Mouse (Mus musculus) kidney, embryonic 16.5 days (tissue): ENCODE results near the gene Ezr. TPM values are rescaled to one million over a fixed set of nuclear protein-coding genes. Genes with fewer than 3 reads are reported as not detected.

ENCODE experiments used
- ATAC-seq: fragments of 200-750 bp; cut with Nextera tagmentation; 2 replicates; pipeline ENCODE4 v1.8.0; 2017; ENCODE audit warnings: moderate TSS enrichment; ENCODE audit not compliant: low FRiP score, low TSS enrichment
- H3K27ac ChIP-seq: fragments of 300-500 bp; sonication (generic); 2 replicates; pipeline ENCODE4 v1.5.1; 2014; ENCODE audit warnings: low read length
- H3K27me3 ChIP-seq: fragments of 300-500 bp; sonication (generic); 2 replicates; pipeline ENCODE4 v1.6.1; 2014; ENCODE audit warnings: low read length, control low read depth, mixed read lengths; ENCODE audit not compliant: insufficient read depth
- H3K36me3 ChIP-seq: fragments of 300-500 bp; sonication (generic); 2 replicates; pipeline ENCODE4 v1.6.1; 2014; ENCODE audit warnings: low read length, control low read depth, mixed read lengths; ENCODE audit not compliant: insufficient read depth
- H3K4me1 ChIP-seq: fragments of 300-500 bp; sonication (generic); 2 replicates; pipeline ENCODE4 v1.6.1; 2014; ENCODE audit warnings: low read length, control low read depth, mixed read lengths; ENCODE audit not compliant: insufficient read depth
- H3K4me2 ChIP-seq: fragments of 300-500 bp; sonication (generic); replicated peaks from 2 replicates; pipeline ENCODE4 v1.6.1; 2014; ENCODE audit warnings: low read depth, low read length
- H3K4me3 ChIP-seq: fragments of 300-500 bp; sonication (generic); 2 replicates; pipeline ENCODE4 v1.5.1; 2014; ENCODE audit warnings: mild to moderate bottlenecking, low read length
- H3K9ac ChIP-seq: fragments of 300-500 bp; sonication (generic); replicated peaks from 2 replicates; pipeline ENCODE4 v1.6.1; 2014; ENCODE audit warnings: low read length
- H3K9me3 ChIP-seq: fragments of 300-500 bp; sonication (generic); 2 replicates; pipeline ENCODE4 v1.6.1; 2016; ENCODE audit warnings: low read length, control low read depth
- WGBS: fragments of 180-500 bp; shearing (Covaris S2); extraction: QIAGEN DNeasy Blood & Tissue Kit; methylation state at CpG from one replicate; pipeline ENCODE4 v1.1.7; 2014; 5-methylcytosine and 5-hydroxymethylcytosine counted together
- polyA plus RNA-seq: library from polyadenylated mRNA; unstranded; fragments of >200 nt; fragmentation: Nextera tagmentation; extraction: Ambion mirVana; gene quantifications from 2 replicates; pipeline ENCODE4 v1.2.1, GENCODE M21; 2015

The Ezr gene
- polyA plus RNA-seq, 1 experiment from 2014 or later: 248 TPM

DNA sequence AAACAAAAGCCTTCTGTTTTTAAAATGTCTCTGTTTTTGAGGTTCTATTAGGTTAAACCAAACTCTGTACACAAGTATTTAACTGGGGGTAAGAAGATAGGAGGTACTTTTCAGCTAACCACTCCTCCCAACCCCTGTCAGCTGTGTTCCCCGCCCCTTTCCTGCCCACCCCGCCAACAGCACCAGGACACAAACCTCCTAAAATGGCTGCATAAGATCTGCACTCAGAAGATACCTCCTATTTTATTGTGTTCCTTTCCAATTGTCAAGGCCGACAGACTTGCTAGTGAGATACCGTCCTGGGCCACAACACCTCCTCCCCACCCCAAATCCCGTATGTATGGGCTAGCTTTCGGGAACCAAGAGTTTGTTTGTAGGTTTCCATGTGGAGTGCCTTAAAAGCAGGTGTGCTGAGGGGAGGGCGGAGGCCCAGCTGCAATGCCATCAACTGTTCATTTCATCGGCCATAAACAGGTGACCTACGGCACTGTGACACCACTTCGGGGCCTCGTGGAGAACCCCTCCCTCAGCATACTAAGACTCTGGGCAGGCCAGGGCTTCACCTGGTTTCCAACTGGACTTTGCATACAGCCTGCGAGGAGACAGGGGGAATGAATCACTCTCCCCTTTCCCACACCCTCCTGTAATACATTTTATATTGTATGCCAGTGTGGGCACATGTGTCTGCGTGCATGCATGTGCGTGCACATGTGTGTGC lies 9.2 kb downstream of the Ezr start:
- Histone ChIP-seq H3K4me3 (no peak overlapping the region), H3K36me3 (no peaks in the 10 kb centered on the region), H3K27ac (peak overlapping the region; percentile 0; the same call in 1 of the 2 replicates), H3K9me3 (no peaks in the 10 kb centered on the region), H3K4me2 (no peak overlapping the region), H3K9ac (peak overlapping the region; percentile 27; the same call in 1 of the 2 replicates), H3K27me3 (no peaks in the 10 kb centered on the region), H3K4me1 (peaks cover 83% of the 10 kb centered on the region)
- 61% methylated on average over 14 of the region's 14 CpGs for WGBS
- ATAC-seq: no peak

DNA sequence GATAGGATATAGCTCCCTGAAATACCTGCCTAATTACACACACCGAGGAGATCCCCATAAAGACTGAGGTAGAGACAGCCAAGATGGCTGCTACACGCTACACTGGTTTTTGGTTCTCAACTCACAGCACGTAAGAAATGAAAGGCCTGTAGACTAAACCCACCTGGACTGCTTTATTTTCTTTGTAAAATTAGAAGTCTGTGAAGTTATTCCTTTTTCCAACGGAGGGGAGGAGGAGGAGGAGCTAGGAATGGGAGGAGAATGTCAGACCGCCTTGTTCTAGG lies 10.2 kb downstream of the Ezr start:
- whole genome bisulfite sequencing: 31% methylated on average over 5 of the region's 5 CpGs
- peak; percentile 42; the same call in 1 of the 2 replicates for ATAC-seq
- Histone ChIP-seq H3K9ac (no peak overlapping the region), H3K4me2 (peak overlapping the region; percentile 4; the same call in 1 of the 2 replicates), H3K27ac (peak overlapping the region; percentile 90), H3K4me3 (no peak overlapping the region), H3K36me3 (no peaks in the 10 kb centered on the region), H3K4me1 (peaks cover 86% of the 10 kb centered on the region), H3K27me3 (no peaks in the 10 kb centered on the region), H3K9me3 (no peaks in the 10 kb centered on the region)

DNA sequence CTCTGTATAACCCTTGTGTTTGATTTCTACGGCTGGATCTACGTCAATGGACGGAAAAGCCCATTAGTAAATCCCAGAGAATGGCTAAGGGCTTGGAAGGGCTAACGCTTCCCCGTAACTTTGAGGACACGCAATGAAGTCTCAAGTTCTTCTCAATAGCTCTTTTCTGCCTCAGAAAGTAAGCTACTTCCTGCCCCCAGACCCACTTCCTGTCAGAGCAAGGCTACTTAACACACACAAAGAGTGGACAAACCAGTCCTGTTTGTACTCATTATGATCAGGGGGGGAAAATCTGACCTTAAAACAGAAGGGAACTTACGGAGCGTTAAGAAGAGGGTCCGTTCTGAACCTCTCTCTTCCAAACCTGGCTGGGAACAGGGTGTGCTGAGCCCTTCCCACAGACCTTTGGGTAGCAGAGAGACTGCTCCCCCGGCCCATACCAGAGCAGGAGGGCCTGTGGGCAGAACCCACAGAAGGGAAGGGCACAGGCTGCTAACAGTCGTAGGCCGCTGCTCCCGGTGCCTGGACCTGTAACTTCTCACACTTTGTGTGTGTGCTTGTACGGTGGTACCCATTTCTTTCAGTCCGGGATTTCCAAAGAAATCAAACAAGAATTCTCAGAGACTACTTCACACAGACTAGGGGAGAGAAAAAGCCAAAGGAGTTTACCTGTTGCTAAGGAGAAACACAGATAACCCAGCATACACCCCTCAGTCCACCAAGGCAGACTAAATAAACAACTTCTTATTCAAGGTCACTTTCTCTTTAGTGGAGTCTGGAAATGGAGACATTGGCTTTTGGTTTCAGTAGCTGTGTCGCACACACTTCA lies 10.7 kb downstream of the Ezr start:
- Histone ChIP-seq H3K27ac (peak overlapping the region; percentile 90), H3K9ac (peak overlapping the region; percentile 42; the same call in 1 of the 2 replicates), H3K4me2 (peak overlapping the region; percentile 4; the same call in 1 of the 2 replicates), H3K9me3 (no peaks in the 10 kb centered on the region), H3K4me3 (no peak overlapping the region), H3K4me1 (peaks cover 86% of the 10 kb centered on the region), H3K36me3 (no peaks in the 10 kb centered on the region), H3K27me3 (no peaks in the 10 kb centered on the region)
- WGBS: 58% methylated on average over 16 of the region's 16 CpGs
- ATAC-seq: no peak; the same call in 1 of the 2 replicates

DNA sequence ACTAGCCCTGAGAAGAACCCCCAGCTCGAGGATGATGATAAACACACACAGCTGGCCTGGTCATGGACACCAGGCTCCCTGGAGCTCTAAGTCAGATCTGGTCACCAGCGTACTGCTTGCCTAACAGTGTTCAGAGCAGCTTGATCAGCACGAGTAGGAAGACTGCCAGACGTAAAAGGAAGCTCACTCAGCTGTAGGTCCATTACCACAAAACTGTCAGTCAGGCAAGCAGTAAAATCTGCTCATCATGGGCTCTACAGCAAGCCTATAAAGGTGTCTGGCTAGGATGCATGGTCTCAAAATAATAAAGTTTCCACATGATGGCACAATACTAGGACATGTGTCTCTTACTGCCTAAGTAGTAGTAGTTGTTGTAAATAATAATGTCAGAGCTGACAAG lies 13.0 kb downstream of the Ezr start:
- no peaks in the 10 kb centered on the region for H3K27me3 ChIP-seq
- H3K9me3 ChIP-seq: no peaks in the 10 kb centered on the region
- no peak overlapping the region for H3K4me3 ChIP-seq
- no peaks in the 10 kb centered on the region for H3K36me3 ChIP-seq
- WGBS: 11% methylated on average over 4 of the region's 4 CpGs
- H3K4me1 ChIP-seq: peaks cover 88% of the 10 kb centered on the region
- H3K9ac ChIP-seq: peak overlapping the region; percentile 40; the same call in 1 of the 2 replicates
- no peak overlapping the region for H3K4me2 ChIP-seq
- no peak for ATAC-seq
- H3K27ac ChIP-seq: peak overlapping the region; percentile 85

DNA sequence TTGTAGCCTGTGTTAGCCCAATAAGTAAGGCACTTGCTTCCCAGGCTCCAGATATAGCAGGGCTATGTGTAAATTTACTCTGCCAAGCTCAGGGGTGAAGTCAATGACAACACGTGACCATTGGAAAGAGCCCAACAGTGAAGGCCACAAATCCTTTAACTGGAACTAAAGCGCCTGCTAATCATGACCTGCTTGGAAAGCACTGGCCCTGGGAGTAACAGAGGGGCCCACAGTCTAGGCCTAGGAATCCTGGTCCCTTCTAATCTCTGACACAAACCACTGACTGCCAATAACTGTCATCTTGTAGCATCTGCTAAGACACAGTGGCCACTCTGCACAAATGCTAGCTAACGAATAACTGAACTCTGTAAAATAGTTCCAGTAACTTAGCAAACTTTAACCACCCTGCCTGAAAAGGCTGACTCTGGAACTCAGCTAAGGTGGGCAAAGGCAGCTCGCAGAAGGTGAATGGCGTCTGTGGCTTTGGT lies 14.2 kb downstream of the Ezr start:
- peak overlapping the region; percentile 24; the same call in 1 of the 2 replicates for H3K9ac ChIP-seq
- peak; percentile 71 for ATAC-seq
- peak overlapping the region; percentile 85 for H3K27ac ChIP-seq
- H3K36me3 ChIP-seq: no peaks in the 10 kb centered on the region
- H3K4me2 ChIP-seq: no peak overlapping the region
- peaks cover 86% of the 10 kb centered on the region for H3K4me1 ChIP-seq
- H3K9me3 ChIP-seq: no peaks in the 10 kb centered on the region
- H3K4me3 ChIP-seq: no peak overlapping the region
- 74% methylated on average over 5 of the region's 5 CpGs for WGBS
- H3K27me3 ChIP-seq: no peaks in the 10 kb centered on the region

DNA sequence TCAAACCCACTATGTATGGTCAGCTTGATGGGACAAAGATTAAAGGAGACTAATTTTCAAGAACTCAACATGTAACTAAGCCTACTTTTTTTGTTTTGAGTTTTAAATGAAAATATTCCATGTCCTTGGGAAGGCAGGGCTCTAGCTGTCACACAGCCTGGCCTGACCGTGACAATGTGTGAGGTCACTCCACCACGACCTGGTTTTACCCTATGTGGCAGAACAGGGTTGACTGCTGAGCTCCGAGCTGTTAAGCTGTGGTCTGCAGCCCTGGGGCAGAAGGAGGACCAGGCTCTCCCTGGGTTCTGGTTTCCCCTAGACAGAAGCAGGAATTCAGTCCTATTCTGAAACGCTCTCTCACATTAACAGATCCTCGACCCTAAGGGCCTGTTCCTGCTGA lies 14.8 kb downstream of the Ezr start:
- Histone ChIP-seq H3K36me3 (no peaks in the 10 kb centered on the region), H3K4me1 (peaks cover 81% of the 10 kb centered on the region), H3K27ac (peak overlapping the region; percentile 85), H3K9ac (no peak overlapping the region), H3K4me2 (no peak overlapping the region), H3K27me3 (no peaks in the 10 kb centered on the region), H3K4me3 (no peak overlapping the region), H3K9me3 (no peaks in the 10 kb centered on the region)
- WGBS: 58% methylated on average over 5 of the region's 5 CpGs
- no peak for ATAC-seq

DNA sequence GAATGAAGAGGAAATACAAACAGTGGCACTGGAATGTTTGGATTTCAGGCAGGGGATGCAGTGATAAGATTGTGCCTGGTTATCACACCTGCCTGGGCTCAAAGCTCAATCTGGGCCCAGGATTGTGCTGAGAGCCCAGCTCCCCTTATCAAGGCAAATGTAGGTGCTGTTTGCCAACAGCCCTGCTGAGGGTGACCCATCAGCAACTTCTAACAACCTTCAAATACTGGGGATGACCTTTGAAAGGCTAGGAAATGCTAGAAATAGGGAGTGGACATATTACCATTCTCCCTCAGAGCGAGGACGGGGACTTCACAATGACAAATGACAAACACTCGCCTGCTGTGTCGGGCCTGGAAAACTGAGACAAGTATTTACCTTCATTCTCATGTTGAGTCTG lies 15.8 kb downstream of the Ezr start:
- Histone ChIP-seq H3K4me1 (peaks cover 71% of the 10 kb centered on the region), H3K4me2 (no peak overlapping the region)

DNA sequence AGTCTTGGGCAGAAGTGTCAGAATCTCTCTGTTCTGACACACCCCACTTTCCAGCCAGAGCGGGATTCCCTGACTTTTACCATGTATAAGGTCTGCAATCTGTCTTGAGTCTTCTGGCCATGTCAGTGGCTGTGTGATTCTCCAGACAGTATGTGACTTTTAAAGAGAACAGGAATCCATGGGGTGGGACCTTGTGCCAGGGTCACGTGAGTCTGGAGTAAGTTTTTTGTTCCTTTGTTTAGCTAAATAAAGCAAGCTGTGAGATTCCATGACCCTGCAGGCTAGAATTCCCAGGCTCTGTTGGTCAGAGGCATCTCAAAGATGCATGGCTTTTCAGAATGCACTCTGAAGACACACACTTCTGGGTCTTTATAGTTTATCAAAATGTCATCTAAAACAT lies 16.7 kb downstream of the Ezr start:
- WGBS: 57% methylated on average over 2 of the region's 2 CpGs
- no peak overlapping the region for H3K4me2 ChIP-seq
- no peak overlapping the region for H3K4me3 ChIP-seq
- H3K36me3 ChIP-seq: no peaks in the 10 kb centered on the region
- no peaks in the 10 kb centered on the region for H3K27me3 ChIP-seq
- ATAC-seq: no peak
- no peak overlapping the region for H3K9ac ChIP-seq
- peak overlapping the region; percentile 30 for H3K27ac ChIP-seq
- peaks cover 63% of the 10 kb centered on the region for H3K4me1 ChIP-seq
- no peaks in the 10 kb centered on the region for H3K9me3 ChIP-seq

More for the DNA sequence above, 15.8 kb downstream of the Ezr start:
- ATAC-seq: no peak
- WGBS: 63% methylated on average over 4 of the region's 4 CpGs
- no peak overlapping the region for H3K4me3 ChIP-seq
- H3K9me3 ChIP-seq: no peaks in the 10 kb centered on the region
- no peaks in the 10 kb centered on the region for H3K36me3 ChIP-seq
- H3K27ac ChIP-seq: peak overlapping the region; percentile 30; the same call in 1 of the 2 replicates
- H3K9ac ChIP-seq: no peak overlapping the region
- no peaks in the 10 kb centered on the region for H3K27me3 ChIP-seq

DNA sequence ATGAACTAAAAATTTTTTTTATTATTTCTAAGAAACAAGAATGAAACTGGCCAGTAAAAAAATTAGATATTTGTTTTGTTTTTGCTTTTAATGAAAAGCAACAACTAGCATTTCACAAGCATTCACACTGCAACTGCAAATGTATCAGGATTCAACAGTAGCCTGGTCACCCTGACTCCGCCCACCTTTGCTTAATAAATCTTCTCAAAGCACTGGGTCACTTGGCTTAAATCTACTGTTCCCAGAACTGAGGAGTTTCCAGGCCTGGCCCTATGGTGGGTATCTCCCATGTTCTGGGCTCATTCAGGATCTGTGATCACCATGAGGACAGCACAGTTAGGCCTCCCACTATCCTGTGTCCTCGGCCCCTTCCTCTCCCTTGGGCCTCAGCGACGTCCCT lies 17.9 kb downstream of the Ezr start:
- Histone ChIP-seq H3K27ac (peak overlapping the region; percentile 41; the same call in 1 of the 2 replicates), H3K9me3 (no peaks in the 10 kb centered on the region), H3K4me1 (peaks cover 58% of the 10 kb centered on the region), H3K36me3 (no peaks in the 10 kb centered on the region), H3K9ac (0 out of 2 replicates have a peak overlapping the region, but pooled peaks have one; percentile 11), H3K27me3 (no peaks in the 10 kb centered on the region), H3K4me3 (no peak overlapping the region), H3K4me2 (no peak overlapping the region)
- WGBS: 65% methylated on average over 4 of the region's 4 CpGs
- no peak for ATAC-seq

DNA sequence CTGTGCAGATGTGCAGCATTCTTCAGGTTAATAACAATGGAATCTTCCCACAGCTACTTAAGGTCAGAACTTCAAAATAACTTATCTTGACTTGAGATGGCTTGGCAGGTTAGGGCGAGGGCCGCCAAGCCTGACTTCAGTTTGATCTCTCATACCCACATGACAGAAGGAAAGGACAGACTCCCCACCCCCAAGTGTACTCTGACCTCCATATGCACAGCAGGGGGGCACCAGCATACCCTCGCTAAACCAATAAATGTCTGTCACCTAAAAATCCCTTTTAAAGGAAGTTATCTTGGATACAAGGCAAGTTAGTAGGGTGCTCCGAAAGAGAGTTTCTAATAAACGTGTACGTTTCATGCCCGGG lies 18.4 kb downstream of the Ezr start:
- Histone ChIP-seq H3K27me3 (no peaks in the 10 kb centered on the region), H3K36me3 (no peaks in the 10 kb centered on the region), H3K9me3 (no peaks in the 10 kb centered on the region), H3K4me3 (no peak overlapping the region), H3K4me1 (peaks cover 56% of the 10 kb centered on the region), H3K9ac (no peak overlapping the region), H3K4me2 (no peak overlapping the region), H3K27ac (no peak overlapping the region)
- WGBS: 52% methylated on average over 7 of the region's 7 CpGs
- ATAC-seq: no peak
